Mouse (Mus musculus) limb, embryonic 13.5 days (tissue): Measurements from ENCODE around the gene Crabp2. TPM values are rescaled to one million over a fixed set of nuclear protein-coding genes. Genes with fewer than 3 reads are reported as not detected.

ENCODE experiments used
- ATAC-seq: fragments of 200-750 bp; cut with Nextera tagmentation; 2 replicates; pipeline ENCODE4 v1.8.0; 2017; ENCODE audit warnings: low read depth, moderate number of reproducible peaks, moderate TSS enrichment; ENCODE audit not compliant: low FRiP score
- H3K27ac ChIP-seq: fragments of 300-500 bp; sonication (generic); 2 replicates; pipeline ENCODE4 v1.5.1; 2015; ENCODE audit warnings: inconsistent platforms, mild to moderate bottlenecking, moderate library complexity
- H3K27me3 ChIP-seq: fragments of 300-500 bp; sonication (generic); 2 replicates; pipeline ENCODE4 v1.6.1; 2015; ENCODE audit warnings: mild to moderate bottlenecking, inconsistent platforms
- H3K36me3 ChIP-seq: fragments of 300-500 bp; sonication (generic); 2 replicates; pipeline ENCODE4 v1.6.1; 2015; ENCODE audit warnings: inconsistent platforms, mild to moderate bottlenecking, moderate library complexity
- H3K4me1 ChIP-seq: fragments of 300-500 bp; sonication (generic); 2 replicates; pipeline ENCODE4 v1.6.1; 2015; ENCODE audit warnings: inconsistent platforms
- H3K4me2 ChIP-seq: fragments of 300-500 bp; sonication (generic); replicated peaks from 2 replicates; pipeline ENCODE4 v1.6.1; 2015; ENCODE audit warnings: inconsistent platforms, mild to moderate bottlenecking, moderate library complexity
- H3K4me3 ChIP-seq: fragments of 300-500 bp; sonication (generic); 2 replicates; pipeline ENCODE4 v1.5.1; 2015; ENCODE audit warnings: moderate library complexity, mild to moderate bottlenecking, inconsistent platforms
- H3K9ac ChIP-seq: fragments of 300-500 bp; sonication (generic); 2 replicates; pipeline ENCODE4 v1.6.1; 2015; ENCODE audit warnings: mild to moderate bottlenecking, inconsistent platforms
- H3K9me3 ChIP-seq: fragments of 300-500 bp; sonication (generic); 2 replicates; pipeline ENCODE4 v1.6.1; 2016; ENCODE audit warnings: inconsistent platforms
- WGBS: fragments of 180-500 bp; shearing (Covaris S2); methylation state at CpG from one replicate; pipeline ENCODE4 v1.1.7; 2015; 5-methylcytosine and 5-hydroxymethylcytosine counted together
- polyA plus RNA-seq: library from polyadenylated mRNA; unstranded; fragments of >200 nt; fragmentation: Nextera tagmentation; extraction: Ambion mirVana; gene quantifications from 2 replicates; pipeline ENCODE4 v1.2.1, GENCODE M21; 2015

Gene Crabp2
- polyA plus RNA-seq, 1 experiment from 2014 or later = 518 TPM

- Histone ChIP-seq H3K4me1 (peaks cover 20% of the 10 kb centered on the region), H3K27ac (no peak overlapping the region), H3K9me3 (no peaks in the 10 kb centered on the region), H3K4me3 (no peak overlapping the region), H3K36me3 (no peaks in the 10 kb centered on the region), H3K9ac (no peak overlapping the region), H3K27me3 (peaks cover 100% of the 10 kb centered on the region), H3K4me2 (no peak overlapping the region)
- ATAC-seq = no peak
- WGBS = 23% methylated on average over 11 of the region's 11 CpGs
These were observed 46.9 kb downstream of the Crabp2 start for GRCm38 (mm10) chr3:87995331-87995730.

GRCm38 (mm10) chr3:87996401-87996800 lies 47.9 kb downstream of the Crabp2 start:
- H3K4me1 ChIP-seq = peaks cover 26% of the 10 kb centered on the region
- ATAC-seq = no peak
- no peak overlapping the region for H3K27ac ChIP-seq
- peaks cover 100% of the 10 kb centered on the region for H3K27me3 ChIP-seq
- no peaks in the 10 kb centered on the region for H3K36me3 ChIP-seq
- peak overlapping the region; percentile 62; the same call in 1 of the 2 replicates for H3K4me2 ChIP-seq
- no peaks in the 10 kb centered on the region for H3K9me3 ChIP-seq
- WGBS = under 1% methylated on average over 15 of the region's 15 CpGs
- H3K9ac ChIP-seq = no peak overlapping the region
- peak overlapping the region; percentile 39 for H3K4me3 ChIP-seq

- Histone ChIP-seq H3K4me3 (peak overlapping the region; percentile 39), H3K9ac (0 out of 2 replicates have a peak overlapping the region, but pooled peaks have one; percentile 39), H3K27ac (no peak overlapping the region), H3K9me3 (no peaks in the 10 kb centered on the region), H3K4me1 (peaks cover 27% of the 10 kb centered on the region), H3K36me3 (no peaks in the 10 kb centered on the region), H3K27me3 (peaks cover 100% of the 10 kb centered on the region), H3K4me2 (peak overlapping the region; percentile 62)
- no peak for ATAC-seq
- 1% methylated on average over 49 of the region's 49 CpGs for WGBS
These were observed 48.6 kb downstream of the Crabp2 start for GRCm38 (mm10) chr3:87996971-87997614.

- Histone ChIP-seq H3K9ac (no peak overlapping the region), H3K27ac (no peak overlapping the region), H3K36me3 (no peaks in the 10 kb centered on the region), H3K4me1 (peaks cover 34% of the 10 kb centered on the region), H3K9me3 (peaks cover 5% of the 10 kb centered on the region), H3K4me3 (peak overlapping the region; percentile 48; the same call in 1 of the 2 replicates), H3K4me2 (no peak overlapping the region), H3K27me3 (peaks cover 100% of the 10 kb centered on the region)
- no peak for ATAC-seq
- 6% methylated on average over 7 of the region's 7 CpGs for WGBS
These were observed 50.3 kb downstream of the Crabp2 start for GRCm38 (mm10) chr3:87998747-87999146.

GRCm38 (mm10) chr3:87999243-87999895 lies 50.9 kb downstream of the Crabp2 start:
- Histone ChIP-seq H3K9ac (no peak overlapping the region), H3K27ac (no peak overlapping the region), H3K36me3 (no peaks in the 10 kb centered on the region), H3K4me3 (peak overlapping the region; percentile 48), H3K4me2 (peak overlapping the region; percentile 76), H3K4me1 (peaks cover 34% of the 10 kb centered on the region), H3K27me3 (peaks cover 100% of the 10 kb centered on the region), H3K9me3 (peaks cover 5% of the 10 kb centered on the region)
- WGBS = 1% methylated on average over 38 of the region's 38 CpGs
- ATAC-seq = no peak

- H3K4me2 ChIP-seq = peak within 1 kb of the TSS; percentile 76
- peaks cover 5% of the 10 kb centered on the region for H3K9me3 ChIP-seq
- 2% methylated on average over 36 of the region's 39 CpGs for WGBS
- H3K27me3 ChIP-seq = peaks cover 99% of the 10 kb centered on the region
- no peaks in the 10 kb centered on the region for H3K36me3 ChIP-seq
- peaks cover 34% of the 10 kb centered on the region for H3K4me1 ChIP-seq
- no peak for ATAC-seq
- H3K27ac ChIP-seq = no peak within 1 kb of the TSS
- H3K4me3 ChIP-seq = peak within 1 kb of the TSS; percentile 48
- H3K9ac ChIP-seq = peak within 1 kb of the TSS; percentile 5
These were observed 51.7 kb downstream of the Crabp2 start, which contains the start of gene Bcan for GRCm38 (mm10) chr3:88000181-88000580. Gene Bcan (minus strand): TSS chr3:88000230.

GRCm38 (mm10) chr3:88000816-88001595 lies 52.5 kb downstream of the Crabp2 start:
- 12% methylated on average over 11 of the region's 11 CpGs for WGBS
- H3K4me3 ChIP-seq = peak overlapping the region; percentile 48; the same call in 1 of the 2 replicates
- no peak for ATAC-seq
- H3K27ac ChIP-seq = no peak overlapping the region
- H3K36me3 ChIP-seq = no peaks in the 10 kb centered on the region
- peaks cover 99% of the 10 kb centered on the region for H3K27me3 ChIP-seq
- H3K4me1 ChIP-seq = peaks cover 34% of the 10 kb centered on the region
- no peak overlapping the region for H3K9ac ChIP-seq
- peaks cover 6% of the 10 kb centered on the region for H3K9me3 ChIP-seq
- H3K4me2 ChIP-seq = peak overlapping the region; percentile 76

- H3K36me3 ChIP-seq = no peaks in the 10 kb centered on the region
- ATAC-seq = no peak
- no peak overlapping the region for H3K9ac ChIP-seq
- peaks cover 11% of the 10 kb centered on the region for H3K9me3 ChIP-seq
- peaks cover 90% of the 10 kb centered on the region for H3K27me3 ChIP-seq
- H3K4me1 ChIP-seq = peaks cover 26% of the 10 kb centered on the region
- no peak overlapping the region for H3K27ac ChIP-seq
- H3K4me3 ChIP-seq = 0 out of 2 replicates have a peak overlapping the region, but pooled peaks have one; percentile 2
- H3K4me2 ChIP-seq = 0 out of 2 replicates have a peak overlapping the region, but pooled peaks have one; percentile 14
- 3% methylated on average over 17 of the region's 17 CpGs for WGBS
These were observed 54.0 kb downstream of the Crabp2 start for GRCm38 (mm10) chr3:88002291-88002976.

Other genes with a start within 250 kb of the Crabp2 start
- gene Lrrc71, start 200.0 kb upstream of the Crabp2 start, polyA plus RNA-seq = 0.36 and 0.61 TPM in 2 replicates
- gene Ntrk1, start 153.5 kb upstream of the Crabp2 start, polyA plus RNA-seq = 2.6 and 2.7 TPM in 2 replicates
- gene Insrr, start 151.7 kb upstream of the Crabp2 start, polyA plus RNA-seq = 0.27 and 0.51 TPM in 2 replicates
- 18.2 and 20.4 TPM in 2 replicates for gene Pear1, start 124.4 kb upstream of the Crabp2 start, polyA plus RNA-seq
- not detected in 2 replicates for gene Sh2d2a, start 101.9 kb upstream of the Crabp2 start, polyA plus RNA-seq
- gene Prcc, start 63.1 kb upstream of the Crabp2 start, polyA plus RNA-seq = 17.1 and 18.7 TPM in 2 replicates
- gene Hdgf, start 42.3 kb upstream of the Crabp2 start, polyA plus RNA-seq = 205 and 221 TPM in 2 replicates
- gene Mrpl24, start 29.2 kb upstream of the Crabp2 start, polyA plus RNA-seq = 66.5 and 73.9 TPM in 2 replicates
- gene Isg20l2, start 18.4 kb upstream of the Crabp2 start, polyA plus RNA-seq = 65.5 and 66.7 TPM in 2 replicates
- gene Rrnad1, start 17.9 kb upstream of the Crabp2 start, polyA plus RNA-seq = 22.3 and 23.6 TPM in 2 replicates
- gene Nes, start 22.4 kb downstream of the Crabp2 start, polyA plus RNA-seq = 30.5 and 32.8 TPM in 2 replicates
- gene Bcan, start 51.6 kb downstream of the Crabp2 start, polyA plus RNA-seq = 0.57 and 0.59 TPM in 2 replicates
- 0.23 TPM in 1 of 2 replicates, not detected in the other for gene Hapln2, start 78.9 kb downstream of the Crabp2 start, polyA plus RNA-seq
- gene Gpatch4, start 94.4 kb downstream of the Crabp2 start, polyA plus RNA-seq = 33.0 and 33.9 TPM in 2 replicates
- 209 and 222 TPM in 2 replicates for gene Naxe, start 109.8 kb downstream of the Crabp2 start, polyA plus RNA-seq
- not detected in 2 replicates for gene Ttc24, start 129.6 kb downstream of the Crabp2 start, polyA plus RNA-seq
- 19.5 and 20.6 TPM in 2 replicates for gene Iqgap3, start 133.3 kb downstream of the Crabp2 start, polyA plus RNA-seq
- 16.4 and 19.7 TPM in 2 replicates for gene Mef2d, start 193.7 kb downstream of the Crabp2 start, polyA plus RNA-seq